Mouse (Mus musculus): ENCODE results near the gene Carf. TPM values are rescaled to one million over a fixed set of nuclear protein-coding genes. Genes with fewer than 3 reads are reported as not detected.
"Not testable (repeated sequence)": the region's sequence is repeated elsewhere in the genome, so short reads cannot be mapped to it uniquely, and the experiment has no call there.

The Carf gene
- polyA plus RNA-seq (2015; fragmentation: Nextera tagmentation; extraction: Ambion mirVana), result 6.2 and 7.4 TPM in 2 replicates

DNA sequence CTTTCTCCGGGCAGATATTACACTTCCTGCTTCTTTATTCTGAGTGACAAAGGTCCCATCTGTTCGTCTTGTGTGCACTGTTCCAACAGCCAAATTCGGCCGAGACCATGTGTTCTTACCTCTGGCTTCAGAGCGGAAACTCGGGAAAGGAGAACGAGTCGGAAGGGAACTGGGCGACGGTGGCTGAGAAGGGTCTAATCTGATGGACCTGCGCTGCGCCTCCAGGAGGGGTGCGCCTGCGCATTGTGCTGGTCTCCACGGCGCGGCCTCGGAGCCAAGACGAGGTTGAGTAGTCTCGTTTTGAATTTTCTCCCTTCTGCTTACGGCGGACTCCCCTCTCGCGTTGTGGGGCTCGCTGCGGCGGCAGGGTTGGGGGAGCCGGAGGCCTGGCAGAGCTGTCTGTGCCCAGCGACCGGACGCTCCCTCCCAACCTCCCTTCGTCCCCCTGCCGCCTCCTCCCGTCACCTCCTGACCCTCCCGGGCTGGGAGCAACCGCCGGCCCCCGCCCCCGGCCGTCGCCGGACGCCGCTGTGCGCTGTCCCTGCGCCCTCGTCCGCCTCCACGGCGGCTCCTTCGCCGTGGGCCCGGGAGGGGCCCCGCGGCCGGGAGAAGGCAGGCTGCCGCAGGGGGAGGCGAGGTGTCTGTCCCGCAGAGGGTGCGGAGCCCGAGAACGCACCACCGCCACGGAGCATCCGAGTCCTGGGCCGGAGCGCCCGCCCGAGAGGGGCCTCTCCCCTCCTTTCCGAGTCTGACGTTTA is at the start of gene Carf, which contains the start of gene Wdr12:
Gene Carf, plus strand, starts transcription at position 224 of the 758 bp plus-strand sequence.
Gene Wdr12, minus strand, starts transcription at position 622 of the 758 bp plus-strand sequence.
- Histone ChIP-seq H3K27ac (replicated peaks) (peak within 1 kb of the TSS; percentile 99), H3K4me3 (replicated peaks) (peak within 1 kb of the TSS; percentile 96), H3K9me3 (replicated peaks) (no peaks in the 10 kb centered on the region), H3K4me2 (replicated peaks) (peak within 1 kb of the TSS; percentile 65), H3K4me1 (peaks cover 5% of the 10 kb centered on the region), H3K36me3 (peaks cover 12% of the 10 kb centered on the region), H3K9ac (peak within 1 kb of the TSS; percentile 93), H3K27me3 (no peaks in the 10 kb centered on the region)
- peak; percentile 98 for ATAC-seq (ENCODE audit: insufficient number of reproducible peaks, low FRiP score, low TSS enrichment, low read depth)
- WGBS, result under 1% methylated on average over 69 of the region's 71 CpGs

DNA sequence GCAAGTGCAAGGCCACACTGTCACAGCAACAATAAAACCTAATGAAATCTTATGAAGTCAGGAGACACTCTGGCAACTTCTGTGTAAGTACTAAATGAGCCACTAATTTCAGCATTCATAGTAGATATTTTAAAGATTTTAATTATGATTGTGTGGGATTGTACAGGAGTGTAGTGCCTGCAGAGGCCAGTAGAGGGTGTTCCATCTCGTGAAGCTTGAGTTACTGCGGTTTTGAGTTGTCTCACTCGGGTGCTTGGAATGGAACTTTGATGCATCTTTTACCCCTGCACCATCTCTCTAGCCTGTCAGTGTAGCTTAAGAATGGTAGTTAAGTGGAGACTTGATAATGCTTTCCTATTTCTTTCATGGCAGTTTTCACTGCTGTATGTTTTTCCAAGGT is 43.4 kb upstream of the Carf start:
- no peak overlapping the region for H3K4me2 ChIP-seq (replicated peaks)
- 30% methylated on average over 3 of the region's 3 CpGs for WGBS
- H3K36me3 ChIP-seq, result no peaks in the 10 kb centered on the region
- no peak for ATAC-seq (ENCODE audit: insufficient number of reproducible peaks, low FRiP score, low TSS enrichment, low read depth)
- H3K9ac ChIP-seq, result no peak overlapping the region
- no peak overlapping the region for H3K27ac ChIP-seq (replicated peaks)
- H3K9me3 ChIP-seq (replicated peaks), result no peaks in the 10 kb centered on the region
- H3K27me3 ChIP-seq, result no peaks in the 10 kb centered on the region
- no peaks in the 10 kb centered on the region for H3K4me1 ChIP-seq
- H3K4me3 ChIP-seq (replicated peaks), result no peak overlapping the region

DNA sequence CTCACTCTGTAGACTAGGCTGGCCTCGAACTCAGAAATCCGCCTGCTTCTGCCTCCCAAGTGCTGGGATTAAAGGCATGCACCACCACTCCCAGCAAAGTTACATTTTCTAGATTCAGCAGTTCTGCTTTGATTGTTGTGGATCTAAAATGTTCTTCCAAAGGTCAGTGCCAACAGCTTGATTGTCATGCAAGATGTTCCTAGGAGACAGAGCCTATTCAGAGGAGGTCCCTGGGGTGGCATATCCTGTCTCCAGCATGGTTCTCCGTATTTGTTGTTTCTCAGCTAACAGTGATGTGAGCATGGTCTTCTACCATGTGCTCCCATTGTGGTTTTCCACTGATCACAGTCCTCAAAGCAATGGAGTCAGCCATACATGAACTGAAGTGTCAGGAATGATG is 41.7 kb upstream of the Carf start:
- Histone ChIP-seq H3K4me2 (replicated peaks) (no peak overlapping the region), H3K27ac (replicated peaks) (no peak overlapping the region), H3K36me3 (no peaks in the 10 kb centered on the region), H3K27me3 (no peaks in the 10 kb centered on the region), H3K4me3 (replicated peaks) (no peak overlapping the region), H3K9ac (no peak overlapping the region), H3K4me1 (no peaks in the 10 kb centered on the region), H3K9me3 (replicated peaks) (no peaks in the 10 kb centered on the region)
- WGBS, result 81% methylated on average over 3 of the region's 3 CpGs
- ATAC-seq (ENCODE audit: insufficient number of reproducible peaks, low FRiP score, low TSS enrichment, low read depth), result no peak

DNA sequence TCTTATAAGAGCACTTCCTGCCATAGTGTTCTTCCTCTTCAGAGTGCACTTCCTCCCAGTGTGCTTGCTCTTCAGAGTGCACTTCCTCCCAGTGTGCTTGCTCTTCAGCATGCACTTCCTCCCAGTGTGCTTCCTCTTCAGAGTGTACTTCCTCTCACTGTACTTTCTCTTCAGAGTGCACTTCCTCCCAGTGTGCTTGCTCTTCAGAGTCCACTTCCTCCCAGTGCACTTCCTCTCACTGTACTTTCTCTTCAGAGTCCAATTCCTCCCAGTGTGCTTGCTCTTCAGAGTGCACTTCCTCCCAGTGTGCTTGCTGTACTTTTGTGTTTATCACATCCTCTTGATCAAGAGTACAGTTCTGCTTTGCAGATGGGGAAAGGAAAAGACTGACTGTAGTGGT is 27.3 kb upstream of the Carf start:
- not testable (repeated sequence) for H3K36me3 ChIP-seq; H3K27me3 ChIP-seq; ATAC-seq (ENCODE audit: insufficient number of reproducible peaks, low FRiP score, low TSS enrichment, low read depth); H3K9ac ChIP-seq; H3K9me3 ChIP-seq (replicated peaks); H3K4me2 ChIP-seq (replicated peaks); H3K4me3 ChIP-seq (replicated peaks); H3K27ac ChIP-seq (replicated peaks); H3K4me1 ChIP-seq

DNA sequence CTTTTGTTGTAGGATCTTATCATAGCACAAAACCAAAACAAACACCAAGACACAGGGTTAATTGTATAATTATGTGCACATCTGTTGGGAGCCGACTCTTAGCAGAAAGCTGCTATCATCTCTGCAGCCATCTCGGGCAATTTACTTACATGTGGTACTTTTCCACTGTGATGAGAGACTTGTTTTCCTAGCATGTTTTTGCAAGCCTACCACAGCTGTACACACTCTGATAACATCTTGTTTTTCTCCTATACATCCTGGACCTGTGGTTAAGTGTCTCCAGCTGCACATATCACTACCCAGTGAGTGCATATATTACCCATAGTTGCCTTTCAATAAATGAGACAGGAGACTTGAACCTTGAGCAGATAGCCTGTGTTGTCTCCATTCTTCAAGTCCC is 23.1 kb upstream of the Carf start:
- Histone ChIP-seq H3K36me3 (peaks cover 24% of the 10 kb centered on the region), H3K27me3 (no peaks in the 10 kb centered on the region), H3K27ac (replicated peaks) (no peak overlapping the region), H3K4me1 (no peaks in the 10 kb centered on the region), H3K4me3 (replicated peaks) (no peak overlapping the region), H3K4me2 (replicated peaks) (no peak overlapping the region), H3K9ac (no peak overlapping the region), H3K9me3 (replicated peaks) (no peaks in the 10 kb centered on the region)
- ATAC-seq (ENCODE audit: insufficient number of reproducible peaks, low FRiP score, low TSS enrichment, low read depth), result no peak
- WGBS, result 54% methylated on average over 2 of the region's 2 CpGs

DNA sequence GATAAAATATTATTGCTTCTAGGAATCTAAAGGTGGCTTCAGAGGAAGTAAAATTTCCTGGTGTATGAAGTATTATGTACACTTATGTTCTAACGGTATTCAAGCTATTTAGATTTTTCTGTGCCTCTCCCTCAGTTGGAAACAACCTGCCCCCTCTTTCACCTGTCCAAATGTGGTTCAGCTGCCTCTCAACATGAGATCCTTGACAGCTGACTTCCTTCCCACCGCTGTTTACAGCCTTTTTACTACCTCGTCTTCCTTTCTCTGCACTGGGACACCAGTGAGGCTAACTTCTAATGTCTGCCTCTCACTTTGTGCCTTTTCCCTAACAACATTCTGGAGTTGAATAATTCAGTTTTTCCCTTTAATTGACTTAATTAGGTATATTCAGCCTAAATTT is 22.5 kb upstream of the Carf start:
- Histone ChIP-seq H3K4me2 (replicated peaks) (no peak overlapping the region), H3K4me1 (no peaks in the 10 kb centered on the region), H3K27me3 (no peaks in the 10 kb centered on the region), H3K36me3 (peaks cover 29% of the 10 kb centered on the region), H3K9ac (no peak overlapping the region), H3K9me3 (replicated peaks) (no peaks in the 10 kb centered on the region), H3K27ac (replicated peaks) (no peak overlapping the region), H3K4me3 (replicated peaks) (no peak overlapping the region)
- no peak for ATAC-seq (ENCODE audit: insufficient number of reproducible peaks, low FRiP score, low TSS enrichment, low read depth)
- WGBS, result 77% methylated on average over 3 of the region's 3 CpGs

DNA sequence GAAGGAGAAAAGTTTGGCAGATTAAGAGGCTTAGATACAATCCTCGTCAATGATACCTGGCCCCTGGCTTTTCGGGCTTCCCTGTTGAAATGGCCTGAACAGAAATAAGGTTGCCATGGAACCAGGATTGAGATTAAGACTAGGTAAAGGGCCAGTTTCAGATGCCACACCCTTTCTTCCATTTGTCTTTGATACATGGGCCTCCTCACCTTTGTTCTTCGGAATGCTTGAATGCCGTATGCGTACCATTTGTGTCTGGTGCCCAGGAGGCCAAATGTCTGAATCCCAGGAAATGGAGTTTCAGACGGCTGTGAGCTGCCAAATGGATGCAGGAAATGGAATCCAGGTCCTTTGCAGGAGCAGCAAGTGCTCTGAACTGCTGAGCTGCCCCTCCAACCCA is 21.6 kb upstream of the Carf start:
- no peak overlapping the region for H3K4me3 ChIP-seq (replicated peaks)
- no peaks in the 10 kb centered on the region for H3K9me3 ChIP-seq (replicated peaks)
- H3K4me2 ChIP-seq (replicated peaks), result no peak overlapping the region
- no peak overlapping the region for H3K9ac ChIP-seq
- no peak for ATAC-seq (ENCODE audit: insufficient number of reproducible peaks, low FRiP score, low TSS enrichment, low read depth)
- peaks cover 29% of the 10 kb centered on the region for H3K36me3 ChIP-seq
- H3K27me3 ChIP-seq, result no peaks in the 10 kb centered on the region
- WGBS, result 80% methylated on average over 6 of the region's 6 CpGs
- H3K4me1 ChIP-seq, result no peaks in the 10 kb centered on the region
- H3K27ac ChIP-seq (replicated peaks), result no peak overlapping the region

DNA sequence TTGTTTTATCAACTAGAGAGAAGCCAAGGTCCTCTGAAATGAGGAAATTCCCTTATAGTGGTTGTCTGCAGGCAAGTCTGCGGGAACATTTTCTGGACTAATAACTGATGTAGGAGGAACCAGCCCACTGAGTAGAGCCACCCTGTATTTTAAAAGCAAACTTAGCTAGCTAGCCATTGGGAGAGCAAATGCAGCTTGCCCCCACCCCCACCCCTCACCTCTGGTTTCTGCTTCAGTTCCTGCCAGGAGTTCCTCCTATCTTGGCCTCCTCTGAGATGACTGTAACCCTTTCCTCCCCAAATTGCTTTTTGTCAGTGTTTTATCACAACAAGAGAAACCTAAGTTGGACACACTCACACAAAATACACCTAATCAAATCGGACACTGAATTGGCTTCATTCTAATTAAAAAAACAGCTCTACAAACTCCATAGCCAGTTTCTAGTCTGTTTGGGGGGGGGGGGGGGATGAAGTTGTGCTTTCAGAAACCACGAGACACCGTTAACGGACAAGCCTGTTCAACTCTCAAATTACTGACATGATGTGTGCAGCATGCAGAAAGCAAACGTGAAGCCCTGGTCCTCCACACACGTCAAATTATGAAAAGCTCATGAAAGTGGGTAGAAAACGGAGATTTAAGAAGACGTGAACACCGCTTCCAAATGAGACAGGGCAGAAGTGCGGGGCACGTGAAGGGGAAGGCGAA is 1.3 kb upstream of the Carf start:
- H3K9me3 ChIP-seq (replicated peaks), result no peaks in the 10 kb centered on the region
- H3K27me3 ChIP-seq, result no peaks in the 10 kb centered on the region
- peaks cover 19% of the 10 kb centered on the region for H3K36me3 ChIP-seq
- peak overlapping the region; percentile 65 for H3K4me2 ChIP-seq (replicated peaks)
- no peak overlapping the region for H3K27ac ChIP-seq (replicated peaks)
- H3K4me3 ChIP-seq (replicated peaks), result peak overlapping the region; percentile 96
- H3K9ac ChIP-seq, result peak overlapping the region; percentile 21
- H3K4me1 ChIP-seq, result peaks cover 5% of the 10 kb centered on the region
- WGBS, result 8% methylated on average over 13 of the region's 13 CpGs
- ATAC-seq (ENCODE audit: insufficient number of reproducible peaks, low FRiP score, low TSS enrichment, low read depth), result no peak

DNA sequence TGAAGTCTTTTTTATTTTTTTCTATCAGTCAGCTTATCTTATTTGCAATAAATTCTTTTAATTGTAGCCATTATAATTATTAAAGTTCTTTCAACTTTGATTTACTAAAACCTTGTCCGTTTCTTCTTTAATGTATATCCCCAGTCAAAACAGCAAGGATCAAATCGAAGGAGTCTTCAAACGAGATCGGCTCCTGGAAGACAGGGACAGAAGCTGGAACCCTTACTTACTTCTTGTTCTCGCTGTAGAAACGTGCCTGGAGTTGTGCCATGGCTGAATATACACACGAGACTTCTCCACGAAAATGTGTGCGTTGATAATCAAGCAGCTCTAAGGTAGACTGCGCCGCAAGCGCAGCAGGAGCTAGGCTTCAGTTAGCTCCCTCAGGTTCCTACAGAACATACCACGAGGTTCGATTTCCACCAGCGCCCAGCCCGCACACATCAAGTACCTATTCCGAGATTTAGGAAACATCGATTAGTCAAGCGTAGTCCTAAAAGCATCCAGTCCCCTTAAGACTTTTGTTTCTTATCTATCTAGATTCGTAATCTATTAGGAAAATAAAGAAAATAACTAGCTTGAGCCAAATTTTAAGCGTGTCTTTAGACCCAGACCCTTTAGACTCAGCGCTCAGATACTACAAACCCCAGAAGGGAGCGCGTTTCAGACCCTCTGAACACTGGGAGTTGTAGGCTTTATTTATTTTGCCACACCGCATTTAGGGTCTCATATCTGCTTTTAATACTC is 597 bp upstream of the Carf start:
- Histone ChIP-seq H3K9me3 (replicated peaks) (no peaks in the 10 kb centered on the region), H3K4me1 (peaks cover 5% of the 10 kb centered on the region), H3K4me2 (replicated peaks) (peak overlapping the region; percentile 65), H3K27me3 (no peaks in the 10 kb centered on the region), H3K4me3 (replicated peaks) (peak overlapping the region; percentile 96), H3K9ac (peak overlapping the region; percentile 21), H3K36me3 (peaks cover 15% of the 10 kb centered on the region), H3K27ac (replicated peaks) (peak overlapping the region; percentile 99)
- under 1% methylated on average over 25 of the region's 25 CpGs for WGBS
- peak; percentile 89 for ATAC-seq (ENCODE audit: insufficient number of reproducible peaks, low FRiP score, low TSS enrichment, low read depth)

DNA sequence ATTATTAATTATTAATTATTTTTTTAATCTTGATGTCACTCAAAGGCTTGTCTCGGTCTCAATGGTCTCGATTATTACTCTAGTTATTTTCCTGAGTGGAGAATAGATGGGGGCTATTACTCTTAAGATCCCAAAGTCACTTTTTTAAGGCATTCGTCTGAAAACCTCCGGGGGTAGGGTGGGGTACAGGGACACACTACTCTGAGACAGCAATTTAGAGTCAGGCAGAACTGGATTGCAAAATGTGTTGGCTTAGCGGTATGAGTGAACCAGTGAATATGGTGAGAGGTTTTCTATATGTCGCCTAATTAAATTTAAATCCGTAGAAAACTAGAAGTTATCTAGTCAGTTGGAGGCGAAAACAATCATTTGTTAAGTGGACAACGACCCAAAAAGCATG is 792 bp downstream of the Carf start:
- Histone ChIP-seq H3K4me2 (replicated peaks) (peak overlapping the region; percentile 65), H3K36me3 (peaks cover 9% of the 10 kb centered on the region), H3K4me3 (replicated peaks) (peak overlapping the region; percentile 96), H3K27me3 (no peaks in the 10 kb centered on the region), H3K9me3 (replicated peaks) (no peaks in the 10 kb centered on the region), H3K9ac (peak overlapping the region; percentile 93), H3K4me1 (peaks cover 5% of the 10 kb centered on the region), H3K27ac (replicated peaks) (no peak overlapping the region; the same call in 1 of the 2 replicates)
- 10% methylated on average over 9 of the region's 9 CpGs for WGBS
- no peak for ATAC-seq (ENCODE audit: insufficient number of reproducible peaks, low FRiP score, low TSS enrichment, low read depth)

DNA sequence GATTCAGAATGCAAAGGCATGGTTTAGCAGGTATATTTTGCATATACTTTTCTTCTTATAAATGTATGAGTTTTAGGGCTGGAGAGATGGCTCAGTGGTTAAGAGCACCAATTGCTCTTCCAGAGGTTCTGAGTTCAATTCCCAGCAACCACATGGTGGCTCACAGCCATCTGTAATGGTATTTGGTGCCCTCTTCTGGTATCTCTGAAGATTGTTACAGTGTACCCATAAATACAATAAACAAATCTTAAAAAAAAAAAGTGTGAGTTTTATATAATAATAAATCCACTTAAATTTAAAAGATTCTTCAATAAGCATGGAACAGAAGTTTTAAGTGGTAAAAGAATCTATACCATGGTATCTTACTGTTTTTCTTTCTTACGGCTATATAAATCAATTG is 6.5 kb downstream of the Carf start:
- H3K36me3 ChIP-seq, result peaks cover 10% of the 10 kb centered on the region
- no peak overlapping the region for H3K4me3 ChIP-seq (replicated peaks)
- no peak overlapping the region for H3K27ac ChIP-seq (replicated peaks)
- H3K27me3 ChIP-seq, result no peaks in the 10 kb centered on the region
- H3K9ac ChIP-seq, result no peak overlapping the region
- no peaks in the 10 kb centered on the region for H3K9me3 ChIP-seq (replicated peaks)
- WGBS, result 100% methylated on average over 1 of the region's 1 CpGs
- ATAC-seq (ENCODE audit: insufficient number of reproducible peaks, low FRiP score, low TSS enrichment, low read depth), result no peak
- H3K4me2 ChIP-seq (replicated peaks), result no peak overlapping the region
- H3K4me1 ChIP-seq, result no peaks in the 10 kb centered on the region

All from embryonic facial prominence, embryonic 15.5 days (tissue).